Mouse (Mus musculus) fibroblast of lung, adult 2 months (primary cell): ENCODE data around the gene Olfr884.

Experiments used
- DNase-seq: peaks from one replicate; pipeline ENCODE4 v3.0.0-alpha.2; 2011; ENCODE audit warnings: low read depth

Gene Olfr884

GRCm38 (mm10) chr9:38046255-38046654, at the start of gene Olfr884:
Olfr884 (plus strand) TSS chr9:38046555.
- DNase-seq, result no peak

- DNase-seq, result no peak
These were observed 47.7 kb upstream of the Olfr884 start for GRCm38 (mm10) chr9:37998581-37999204.

- DNase-seq, result no peak
These were observed 46.3 kb upstream of the Olfr884 start for GRCm38 (mm10) chr9:38000021-38000420.

- no peak for DNase-seq
These were observed 20.8 kb upstream of the Olfr884 start, which contains the start of gene Olfr883 for GRCm38 (mm10) chr9:38025508-38025907. Olfr883 (plus strand) TSS chr9:38025808.

GRCm38 (mm10) chr9:38061022-38061421, 14.7 kb downstream of the Olfr884 start, which contains the start of gene Olfr885:
Olfr885 (plus strand) TSS chr9:38061322.
- no peak for DNase-seq

GRCm38 (mm10) chr9:38083772-38084171, 37.4 kb downstream of the Olfr884 start, which contains the start of gene Olfr887:
Olfr887 (plus strand) TSS chr9:38084072.
- no peak for DNase-seq
